Mouse (Mus musculus): ENCODE data around the gene Gna13.

Gna13 gene

DNA sequence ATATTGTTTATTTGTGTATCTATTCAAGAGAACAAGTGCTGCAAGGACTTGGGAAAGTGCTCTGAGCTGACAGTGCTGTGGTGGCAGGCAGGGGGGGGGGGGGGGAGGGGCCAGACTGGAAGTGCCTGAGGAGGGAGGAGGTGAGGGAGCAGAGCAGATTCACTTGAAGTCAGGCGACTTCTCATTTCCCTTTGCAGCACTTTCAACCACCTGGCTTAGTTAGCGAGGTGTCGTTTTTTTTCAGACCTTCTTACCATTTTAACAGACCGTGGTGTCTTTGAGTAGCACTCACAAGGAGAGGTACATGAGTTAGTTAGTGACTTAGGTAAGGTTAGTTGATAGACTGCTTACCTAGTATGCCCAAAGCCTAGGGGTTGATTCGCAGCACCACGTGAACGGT is 12.8 kb downstream of the Gna13 start:
- DNase-seq (ENCODE audit: low spot score), result no peak

GRCm38 (mm10) chr11:109376484-109377143 is 14.0 kb downstream of the Gna13 start:
- DNase-seq (ENCODE audit: low spot score), result no peak

DNA sequence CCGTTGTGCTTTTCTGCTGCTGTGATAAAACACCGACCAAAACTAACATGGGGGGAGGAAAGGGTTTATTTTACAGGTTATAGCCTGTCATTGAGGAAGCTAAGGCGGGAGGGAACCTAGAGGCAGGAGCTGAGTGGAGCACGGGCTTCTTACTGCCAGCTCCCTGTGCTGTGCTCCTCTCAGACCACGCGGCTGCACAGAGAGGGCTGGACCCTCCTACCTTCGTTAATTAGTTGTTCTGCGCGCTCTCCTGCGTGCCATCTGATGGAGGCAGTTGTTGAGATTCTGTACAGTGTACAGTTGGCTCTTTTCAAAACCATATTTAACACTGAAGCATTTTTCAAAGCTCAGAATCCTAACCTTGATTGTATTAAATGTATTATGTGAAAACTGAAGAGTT is 14.8 kb downstream of the Gna13 start:
- DNase-seq (ENCODE audit: low spot score), result no peak

GRCm38 (mm10) chr11:109378051-109378450 is 15.4 kb downstream of the Gna13 start:
- DNase-seq (ENCODE audit: low spot score), result no peak

- no peak for DNase-seq (ENCODE audit: low spot score)
Measured at GRCm38 (mm10) chr11:109380662-109381061, 18.0 kb downstream of the Gna13 start.

GRCm38 (mm10) chr11:109385296-109385695 is 22.7 kb downstream of the Gna13 start:
- no peak for DNase-seq (ENCODE audit: low spot score)

- DNase-seq (ENCODE audit: low spot score), result no peak
Measured at GRCm38 (mm10) chr11:109389046-109389445, 26.4 kb downstream of the Gna13 start.

- DNase-seq (ENCODE audit: low spot score), result no peak
Measured at GRCm38 (mm10) chr11:109391200-109391599, 28.6 kb downstream of the Gna13 start.

- no peak for DNase-seq (ENCODE audit: low spot score)
Measured at GRCm38 (mm10) chr11:109391760-109392159, 29.1 kb downstream of the Gna13 start.

DNA sequence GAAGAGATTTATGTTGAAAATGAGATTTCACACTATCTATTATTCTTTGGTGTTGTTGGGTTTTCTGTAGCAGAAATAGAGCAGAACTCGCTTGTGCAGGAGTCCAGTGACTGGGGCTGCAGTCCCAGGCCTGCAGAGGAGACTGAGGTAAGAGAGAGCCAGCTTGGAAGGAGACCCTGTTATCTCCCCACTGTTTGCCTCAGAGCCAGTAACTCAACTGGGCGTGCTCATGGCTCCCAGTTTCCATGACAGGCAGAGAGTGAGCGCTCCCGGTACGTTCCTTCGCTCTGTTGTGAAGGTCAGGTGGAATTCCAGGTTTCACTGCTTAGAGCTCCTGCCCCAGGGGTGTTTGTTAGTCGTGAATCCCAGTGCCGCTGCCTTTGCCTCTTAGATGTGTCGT is 30.0 kb downstream of the Gna13 start:
- no peak for DNase-seq (ENCODE audit: low spot score)

DNA sequence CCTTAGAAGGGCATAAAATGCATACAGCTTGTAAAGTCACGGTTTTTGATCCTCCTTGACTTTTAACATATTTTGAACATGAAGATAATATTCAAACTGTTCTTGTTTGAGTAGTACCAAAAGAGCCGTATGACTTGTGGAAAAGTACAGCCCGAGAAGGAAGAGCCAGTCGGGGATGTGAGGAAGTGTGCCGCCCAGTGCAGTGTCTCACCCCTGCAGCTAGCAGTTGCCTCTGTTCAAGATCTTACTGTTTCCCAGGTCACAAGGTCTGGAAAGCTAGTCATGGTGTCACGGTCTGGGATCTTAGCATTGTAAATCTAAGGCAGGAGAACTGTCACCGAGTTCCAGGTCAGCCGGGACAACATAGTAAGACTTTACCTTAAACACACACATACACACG is 32.1 kb downstream of the Gna13 start:
- DNase-seq (ENCODE audit: low spot score), result no peak

GRCm38 (mm10) chr11:109395291-109395690 is 32.7 kb downstream of the Gna13 start:
- DNase-seq (ENCODE audit: low spot score), result no peak

DNA sequence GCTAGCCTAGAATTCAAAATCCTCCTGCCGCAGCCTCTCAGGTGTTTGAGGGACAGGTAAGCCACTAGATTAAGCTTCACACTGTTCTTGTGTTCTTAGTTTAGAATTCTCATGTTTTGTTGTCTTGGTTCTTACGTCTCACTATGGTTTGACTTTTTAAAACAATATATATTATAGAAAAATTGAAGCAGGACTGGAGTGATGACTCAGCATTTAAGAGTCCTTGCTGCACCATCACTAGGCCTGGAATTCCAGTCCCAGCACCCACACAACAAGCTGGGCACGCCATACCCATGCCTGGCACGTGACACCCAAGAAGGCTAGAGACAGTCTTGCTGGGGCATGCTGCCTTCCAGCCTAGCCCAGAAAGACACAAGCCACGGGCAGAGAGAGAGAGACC is 43.8 kb downstream of the Gna13 start:
- no peak for DNase-seq (ENCODE audit: low spot score)

GRCm38 (mm10) chr11:109410197-109410980 is 47.8 kb downstream of the Gna13 start:
- no peak for DNase-seq (ENCODE audit: low spot score)

DNA sequence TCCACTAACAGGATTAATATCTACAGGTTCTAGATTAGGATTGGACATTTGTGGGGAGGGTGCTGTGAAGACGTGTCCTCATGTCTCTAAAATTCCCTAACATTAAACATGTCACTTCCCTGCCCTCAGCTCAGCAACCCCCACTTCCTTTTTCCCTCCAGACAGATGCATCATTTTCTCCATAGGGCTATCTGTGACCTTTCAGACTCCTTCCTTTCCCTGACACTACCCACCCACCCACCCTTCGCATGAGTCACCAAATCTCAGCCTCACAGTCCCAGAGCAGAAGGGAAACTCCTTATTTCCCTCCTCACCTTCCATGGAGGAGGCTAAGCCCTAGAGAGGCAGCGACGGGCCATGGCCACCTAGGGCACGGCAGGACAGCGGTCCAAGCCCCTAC is 51.0 kb downstream of the Gna13 start, which contains the start of gene 9930022D16Rik:
TSS of gene 9930022D16Rik (plus strand) at position 301 of the 400 bp plus-strand sequence.
- no peak for DNase-seq (ENCODE audit: low spot score)

DNA sequence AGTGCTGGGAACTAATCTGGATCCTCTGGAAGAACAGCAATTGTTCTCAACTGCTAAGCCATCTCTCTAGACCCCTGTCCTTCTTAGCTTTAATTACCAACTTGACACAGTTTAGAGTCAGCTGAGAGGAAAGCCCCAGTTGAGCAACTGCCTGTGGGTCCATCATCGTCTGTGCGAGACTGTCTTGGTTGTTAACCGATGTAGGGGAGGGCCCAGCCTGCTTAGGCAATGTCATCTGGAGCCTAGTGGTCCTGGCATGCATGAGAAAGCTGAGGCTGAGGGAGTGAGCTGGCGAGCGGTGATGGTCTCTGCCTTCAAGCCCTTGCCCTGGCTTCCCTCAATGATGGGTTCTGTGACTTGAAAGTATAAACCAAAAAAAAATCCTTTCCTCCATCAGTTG is 52.2 kb downstream of the Gna13 start:
- no peak for DNase-seq (ENCODE audit: low spot score)

DNA sequence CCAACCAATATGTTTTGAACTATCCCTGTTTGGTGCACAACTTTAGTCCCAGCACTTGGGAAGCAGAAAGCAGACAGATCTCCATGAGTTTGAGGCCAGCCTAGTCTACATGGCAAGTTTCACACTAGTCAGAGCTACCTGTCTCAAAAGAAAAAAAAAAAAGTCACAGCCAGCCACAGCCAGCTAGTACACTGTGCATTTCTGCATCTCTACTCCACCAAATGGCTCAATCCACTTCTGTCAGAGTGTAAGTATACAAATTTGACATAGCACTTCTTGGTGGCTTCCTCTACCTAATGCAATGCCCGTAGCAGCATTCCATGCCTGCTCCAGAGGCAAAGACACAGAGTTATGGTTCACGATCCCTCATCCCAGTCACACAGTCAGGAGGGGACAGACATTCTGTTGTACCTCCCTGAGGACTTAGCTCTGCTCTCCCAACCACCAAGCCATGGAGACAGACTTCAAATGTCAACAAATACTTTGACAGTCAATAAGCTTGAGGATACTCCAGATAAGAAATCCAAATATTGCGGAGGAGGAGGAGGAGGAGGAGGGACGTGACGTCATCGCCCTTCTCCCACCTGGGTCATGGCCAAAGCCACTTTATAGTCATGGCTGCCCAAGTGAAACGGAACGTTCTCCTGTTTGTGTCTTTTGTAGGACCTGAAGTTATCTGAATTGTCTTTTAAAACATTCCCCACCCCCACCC is 54.2 kb downstream of the Gna13 start:
- DNase-seq (ENCODE audit: low spot score), result no peak

- DNase-seq (ENCODE audit: low spot score), result no peak
Measured at GRCm38 (mm10) chr11:109417472-109418040, 54.9 kb downstream of the Gna13 start.

- DNase-seq (ENCODE audit: low spot score), result no peak
Measured at GRCm38 (mm10) chr11:109419461-109419860, 56.8 kb downstream of the Gna13 start.

GRCm38 (mm10) chr11:109419961-109420566 is 57.4 kb downstream of the Gna13 start:
- no peak for DNase-seq (ENCODE audit: low spot score)

- no peak for DNase-seq (ENCODE audit: low spot score)
Measured at GRCm38 (mm10) chr11:109420567-109420962, 57.9 kb downstream of the Gna13 start.

GRCm38 (mm10) chr11:109421205-109421604 is 58.6 kb downstream of the Gna13 start:
- DNase-seq (ENCODE audit: low spot score), result no peak

Measured in ovary, postnatal 10 days (tissue).